Mouse (Mus musculus) olfactory bulb, adult 2 months (tissue): ENCODE measurements at regions not wholly inside any gene's neighbourhood (a gene's known extent, or its start where the extent isn't known, plus 50 kb on each side); places are given as distances from the start of the nearest gene placed in this dataset.

Source experiments
- CTCF ChIP-seq: fragments of 200-500 bp; IDR thresholded peaks from 2 replicates; pipeline ENCODE4 v1.5.1; 2012; ENCODE audit warnings: low read depth, mild to moderate bottlenecking, low read length, moderate library complexity; ENCODE audit not compliant: insufficient read depth
- POLR2A ChIP-seq: fragments of 200-500 bp; IDR thresholded peaks from 2 replicates; pipeline ENCODE4 v1.6.1; 2012; ENCODE audit warnings: mild to moderate bottlenecking, low read depth, low read length, moderate library complexity; ENCODE audit not compliant: insufficient read depth

GRCm38 (mm10) chr8:88825816-88826215, 129.0 kb downstream of the Cyld start:
- no peak for TF ChIP-seq CTCF
- TF ChIP-seq POLR2A = no peak
